ENCODE assay signal across 8 mouse cellular contexts in genomic region chr7:27163450-27163805, GRCm38 (mm10). TPM values are rescaled to one million over a fixed set of nuclear protein-coding genes. Genes with fewer than 3 reads are reported as not detected.
DNase-seq lines count a peak whose midpoint lies in the region; ATAC-seq and TF ChIP-seq lines count a peak whose summit lies in the region.

No protein-coding gene starts in this region.

- no peak for TF ChIP-seq CTCF in cerebellum, adult 2 months (IDR thresholded peaks at IDR 0.05; ENCODE audit: borderline replicate concordance, insufficient read depth, low read depth, low read length)

- H3K9ac ChIP-seq in lung, embryonic 15.5 days = 0 out of 2 replicates have a peak overlapping the region, but pooled peaks have one; percentile 82
- H3K9ac ChIP-seq in limb, embryonic 13.5 days = peak overlapping the region; percentile 75
- H3K9ac ChIP-seq in stomach, embryonic 15.5 days = no peak overlapping the region

- H3K4me1 ChIP-seq in cerebellum, adult 2 months (ENCODE audit: control insufficient read depth, insufficient read depth, low read length) = peaks cover 52% of the 10 kb centered on the region
- peaks cover 62% of the 10 kb centered on the region for H3K4me1 ChIP-seq in lung, embryonic 15.5 days
- peaks cover 54% of the 10 kb centered on the region for H3K4me1 ChIP-seq in limb, embryonic 13.5 days
- peaks cover 59% of the 10 kb centered on the region for H3K4me1 ChIP-seq in stomach, embryonic 15.5 days

- H3K9me3 ChIP-seq in lung, embryonic 15.5 days = no peaks in the 10 kb centered on the region
- H3K9me3 ChIP-seq in limb, embryonic 13.5 days = no peaks in the 10 kb centered on the region
- H3K9me3 ChIP-seq in stomach, embryonic 15.5 days = no peaks in the 10 kb centered on the region

- peak overlapping the region; percentile 85 for H3K4me2 ChIP-seq in lung, embryonic 15.5 days
- H3K4me2 ChIP-seq in limb, embryonic 13.5 days (replicated peaks) = peak overlapping the region; percentile 83
- peak overlapping the region; percentile 77 for H3K4me2 ChIP-seq in stomach, embryonic 15.5 days

- no peak for DNase-seq in cerebellum, adult 2 months
- no peak for DNase-seq in cerebellum, adult 11 months
- no peak for DNase-seq in lung, postnatal 36 days
- DNase-seq in retina, postnatal 1 day = no peak
- no peak for DNase-seq in urinary bladder, postnatal 25 days (ENCODE audit: low spot score)

- 37% methylated on average over 5 of the region's 5 CpGs for WGBS in cerebellum, adult 2 months
- 64% methylated on average over 5 of the region's 5 CpGs for WGBS in lung, embryonic 15.5 days
- WGBS in limb, embryonic 13.5 days = 85% methylated on average over 5 of the region's 5 CpGs
- WGBS in stomach, embryonic 15.5 days = 70% methylated on average over 5 of the region's 5 CpGs

- no peak for TF ChIP-seq POLR2A in cerebellum, adult 2 months (IDR thresholded peaks at IDR 0.05; ENCODE audit: borderline replicate concordance, insufficient read depth, low read length)

- peak overlapping the region; percentile 48 for H3K4me3 ChIP-seq in cerebellum, adult 2 months (replicated peaks; ENCODE audit: insufficient read depth, low read depth, low read length)
- peak overlapping the region; percentile 60 for H3K4me3 ChIP-seq in lung, embryonic 15.5 days
- peak overlapping the region; percentile 11; the same call in 1 of the 2 replicates for H3K4me3 ChIP-seq in limb, embryonic 13.5 days
- H3K4me3 ChIP-seq in stomach, embryonic 15.5 days (replicated peaks) = no peak overlapping the region; the same call in 1 of the 2 replicates

- no peak for ATAC-seq in lung, embryonic 15.5 days (ENCODE audit: borderline replicate concordance, extremely low read depth, low FRiP score, low TSS enrichment)
- no peak for ATAC-seq in limb, embryonic 13.5 days (ENCODE audit: low FRiP score, low read depth)
- no peak for ATAC-seq in stomach, embryonic 15.5 days (ENCODE audit: insufficient read depth, low FRiP score, low read depth)

- H3K27me3 ChIP-seq in cerebellum, adult 2 months (ENCODE audit: control insufficient read depth, insufficient read depth, low read length) = no peaks in the 10 kb centered on the region
- H3K27me3 ChIP-seq in lung, embryonic 15.5 days = no peaks in the 10 kb centered on the region
- H3K27me3 ChIP-seq in limb, embryonic 13.5 days = no peaks in the 10 kb centered on the region
- no peaks in the 10 kb centered on the region for H3K27me3 ChIP-seq in stomach, embryonic 15.5 days (replicated peaks)

- H3K27ac ChIP-seq in cerebellum, adult 2 months (ENCODE audit: insufficient read depth, low read length) = no peak overlapping the region
- H3K27ac ChIP-seq in lung, embryonic 15.5 days = peak overlapping the region; percentile 42; the same call in 1 of the 2 replicates
- H3K27ac ChIP-seq in limb, embryonic 13.5 days = no peak overlapping the region
- no peak overlapping the region for H3K27ac ChIP-seq in stomach, embryonic 15.5 days

- peaks cover 41% of the 10 kb centered on the region for H3K36me3 ChIP-seq in lung, embryonic 15.5 days
- peaks cover 63% of the 10 kb centered on the region for H3K36me3 ChIP-seq in limb, embryonic 13.5 days
- H3K36me3 ChIP-seq in stomach, embryonic 15.5 days = peaks cover 30% of the 10 kb centered on the region

RNA-seq across cellular contexts. Expression of gene Egln2, which starts 3.2 kb away (rescaled TPM):
- 115 and 120 TPM in 2 replicates for polyA plus RNA-seq in cerebellum, adult 2 months (2012; rRNA removed)
- polyA plus RNA-seq in lung, embryonic 15.5 days (2015; fragmentation: Nextera tagmentation; extraction: Ambion mirVana) = 82.3 and 83.5 TPM in 2 replicates
- 74.3 and 76.0 TPM in 2 replicates for polyA plus RNA-seq in limb, embryonic 13.5 days (2015; fragmentation: Nextera tagmentation; extraction: Ambion mirVana)
- polyA plus RNA-seq in stomach, embryonic 15.5 days (2015; fragmentation: Nextera tagmentation; extraction: Ambion mirVana) = 68.9 and 73.7 TPM in 2 replicates

RNA-seq across cellular contexts. Expression of gene Cyp2t4, which starts 9.9 kb away (rescaled TPM):
- not detected in 2 replicates for polyA plus RNA-seq in cerebellum, adult 2 months (2012; rRNA removed)
- polyA plus RNA-seq in lung, embryonic 15.5 days (2015; fragmentation: Nextera tagmentation; extraction: Ambion mirVana) = 0.10 and 0.24 TPM in 2 replicates
- polyA plus RNA-seq in limb, embryonic 13.5 days (2015; fragmentation: Nextera tagmentation; extraction: Ambion mirVana) = 0.33 TPM in 1 of 2 replicates, not detected in the other
- polyA plus RNA-seq in stomach, embryonic 15.5 days (2015; fragmentation: Nextera tagmentation; extraction: Ambion mirVana) = not detected in 2 replicates

RNA-seq across cellular contexts. Expression of gene Rab4b, which starts 15.3 kb away (rescaled TPM):
- polyA plus RNA-seq in cerebellum, adult 2 months (2012; rRNA removed) = 175 and 176 TPM in 2 replicates
- polyA plus RNA-seq in lung, embryonic 15.5 days (2015; fragmentation: Nextera tagmentation; extraction: Ambion mirVana) = 71.4 and 71.6 TPM in 2 replicates
- polyA plus RNA-seq in limb, embryonic 13.5 days (2015; fragmentation: Nextera tagmentation; extraction: Ambion mirVana) = 69.4 and 71.7 TPM in 2 replicates
- 63.5 and 65.3 TPM in 2 replicates for polyA plus RNA-seq in stomach, embryonic 15.5 days (2015; fragmentation: Nextera tagmentation; extraction: Ambion mirVana)

RNA-seq across cellular contexts. Expression of gene Gm21983, which starts 17.5 kb away (rescaled TPM):
- not detected in 2 replicates for polyA plus RNA-seq in cerebellum, adult 2 months (2012; rRNA removed)
- 2.4 and 3.5 TPM in 2 replicates for polyA plus RNA-seq in lung, embryonic 15.5 days (2015; fragmentation: Nextera tagmentation; extraction: Ambion mirVana)
- polyA plus RNA-seq in limb, embryonic 13.5 days (2015; fragmentation: Nextera tagmentation; extraction: Ambion mirVana) = 2.6 and 4.5 TPM in 2 replicates
- polyA plus RNA-seq in stomach, embryonic 15.5 days (2015; fragmentation: Nextera tagmentation; extraction: Ambion mirVana) = 0.59 TPM in 1 of 2 replicates, not detected in the other

RNA-seq across cellular contexts. Expression of gene Mia, which starts 17.5 kb away (rescaled TPM):
- 11.2 and 16.9 TPM in 2 replicates for polyA plus RNA-seq in cerebellum, adult 2 months (2012; rRNA removed)
- 150 and 170 TPM in 2 replicates for polyA plus RNA-seq in lung, embryonic 15.5 days (2015; fragmentation: Nextera tagmentation; extraction: Ambion mirVana)
- 126 and 145 TPM in 2 replicates for polyA plus RNA-seq in limb, embryonic 13.5 days (2015; fragmentation: Nextera tagmentation; extraction: Ambion mirVana)
- polyA plus RNA-seq in stomach, embryonic 15.5 days (2015; fragmentation: Nextera tagmentation; extraction: Ambion mirVana) = 12.3 and 21.2 TPM in 2 replicates
